Mouse (Mus musculus) embryo, embryonic 11.5 days (tissue): ENCODE results near the gene Zbtb18.

ENCODE experiments used
- DNase-seq: peaks from one replicate; pipeline ENCODE4 v3.0.0-alpha.2; 2012; ENCODE audit warnings: low read depth, low spot score

Gene Zbtb18

GRCm38 (mm10) chr1:177479356-177480004, 37.3 kb downstream of the Zbtb18 start:
- DNase-seq, result no peak

GRCm38 (mm10) chr1:177483612-177484011, 41.5 kb downstream of the Zbtb18 start:
- DNase-seq, result no peak

- no peak for DNase-seq
These were observed 42.1 kb downstream of the Zbtb18 start for GRCm38 (mm10) chr1:177484280-177484679.

- no peak for DNase-seq
These were observed 42.5 kb downstream of the Zbtb18 start for GRCm38 (mm10) chr1:177484680-177485079.

DNA sequence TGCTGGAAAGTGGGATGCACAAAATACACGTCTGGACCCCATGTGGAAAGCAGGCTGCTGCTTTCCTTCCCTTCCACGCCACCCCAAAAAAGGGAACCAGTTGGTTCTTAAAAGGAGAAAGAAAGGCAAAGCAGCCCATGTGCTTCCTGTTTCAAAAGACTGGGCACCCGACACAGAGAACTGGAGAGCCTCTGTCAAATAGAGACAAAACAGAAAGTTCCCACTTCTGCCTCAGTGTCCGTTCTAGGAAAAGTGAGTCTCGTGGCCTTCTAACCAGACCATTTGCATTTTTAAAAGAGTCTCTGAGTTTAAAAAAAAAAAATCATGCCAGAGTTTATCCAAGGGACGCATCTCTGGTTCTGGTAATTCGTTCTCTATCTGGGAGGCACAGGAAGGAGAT, 47.7 kb downstream of the Zbtb18 start:
- DNase-seq, result no peak

- no peak for DNase-seq
These were observed 48.7 kb downstream of the Zbtb18 start for GRCm38 (mm10) chr1:177490808-177491207.

- DNase-seq, result no peak
These were observed 49.1 kb downstream of the Zbtb18 start for GRCm38 (mm10) chr1:177491280-177491679.

- no peak for DNase-seq
These were observed 52.2 kb downstream of the Zbtb18 start for GRCm38 (mm10) chr1:177494306-177494705.

- no peak for DNase-seq
These were observed 52.9 kb downstream of the Zbtb18 start for GRCm38 (mm10) chr1:177494913-177495542.
